Mouse (Mus musculus): ENCODE data around the gene Tspan9. TPM values are rescaled to one million over a fixed set of nuclear protein-coding genes. Genes with fewer than 3 reads are reported as not detected.

The Tspan9 gene
- polyA plus RNA-seq, 1 experiment from 2014 or later: 114 TPM

DNA sequence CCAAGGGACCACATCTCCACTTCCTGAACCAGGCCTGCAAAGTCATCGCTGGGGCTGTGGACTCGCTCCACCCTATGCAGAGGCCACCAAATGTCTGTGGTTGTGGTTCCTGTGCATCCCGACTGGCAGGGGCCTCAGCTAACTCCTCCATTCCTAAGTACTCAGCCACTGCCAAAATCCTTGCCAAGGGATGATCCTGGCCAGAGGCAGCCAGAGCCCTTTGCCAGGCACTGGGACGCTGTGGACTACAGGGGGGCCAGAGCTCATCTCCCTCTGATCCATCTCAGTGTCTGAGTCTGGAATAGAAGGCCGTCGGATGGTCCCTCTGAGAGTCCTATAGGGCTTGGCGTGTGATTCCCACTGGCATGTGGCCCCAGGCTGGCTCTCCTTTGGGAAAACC is 193.5 kb downstream of the Tspan9 start:
- no peak for ATAC-seq (ENCODE audit: insufficient number of reproducible peaks, insufficient read depth, low FRiP score, low TSS enrichment, low read depth)

DNA sequence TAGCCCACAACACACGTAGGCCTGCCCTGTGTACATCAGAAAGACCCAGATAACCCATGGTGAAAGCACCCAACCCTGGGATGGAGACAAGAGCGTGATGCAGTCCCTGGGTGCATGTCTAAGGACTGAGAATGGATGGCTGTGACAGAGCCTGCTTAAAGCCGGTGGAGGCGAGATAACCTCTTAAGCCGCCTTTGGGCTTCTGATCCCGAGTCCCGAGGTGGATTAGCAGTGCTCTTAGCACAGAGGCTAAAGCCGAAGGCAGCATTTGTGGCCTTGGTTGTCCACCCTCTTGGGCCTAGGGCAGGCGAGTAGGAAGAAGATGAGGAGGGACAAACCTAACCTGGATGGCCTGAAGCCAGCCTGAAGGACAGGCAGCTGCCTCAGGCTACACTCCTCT is 194.7 kb downstream of the Tspan9 start:
- Histone ChIP-seq H3K9ac (replicated peaks) (no peak overlapping the region), H3K27me3 (no peaks in the 10 kb centered on the region), H3K4me1 (replicated peaks) (no peaks in the 10 kb centered on the region), H3K9me3 (no peaks in the 10 kb centered on the region), H3K27ac (no peak overlapping the region), H3K4me2 (no peak overlapping the region), H3K36me3 (peaks cover 9% of the 10 kb centered on the region; the same call in 1 of the 2 replicates), H3K4me3 (replicated peaks) (no peak overlapping the region)
- WGBS: 86% methylated on average over 9 of the region's 9 CpGs
- ATAC-seq (ENCODE audit: insufficient number of reproducible peaks, insufficient read depth, low FRiP score, low TSS enrichment, low read depth): no peak

More for the DNA sequence above, 193.5 kb downstream of the Tspan9 start:
- Histone ChIP-seq H3K4me1 (replicated peaks) (no peaks in the 10 kb centered on the region), H3K4me3 (replicated peaks) (no peak overlapping the region), H3K4me2 (no peak overlapping the region), H3K36me3 (no peaks in the 10 kb centered on the region), H3K9me3 (no peaks in the 10 kb centered on the region), H3K27me3 (no peaks in the 10 kb centered on the region), H3K27ac (no peak overlapping the region), H3K9ac (replicated peaks) (no peak overlapping the region)
- 87% methylated on average over 7 of the region's 7 CpGs for WGBS

DNA sequence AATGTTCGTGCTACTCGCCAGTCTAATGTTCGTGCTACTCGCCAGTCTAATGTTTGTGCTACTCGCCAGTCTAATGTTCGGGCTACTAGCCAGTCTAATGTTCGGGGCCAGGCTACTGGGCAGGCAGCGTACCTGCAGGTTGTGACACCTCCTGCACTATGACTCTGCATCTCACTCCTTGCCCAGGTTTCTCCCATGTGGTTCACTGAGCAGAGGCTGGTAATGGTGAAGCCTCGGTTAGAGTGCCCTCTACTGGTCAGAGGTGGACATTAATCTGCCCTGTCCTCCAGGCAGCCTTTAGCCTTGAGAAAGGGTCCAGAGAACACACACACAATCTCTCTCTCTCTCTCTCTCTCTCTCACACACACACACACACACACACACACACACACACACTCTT is 197.7 kb downstream of the Tspan9 start:
- Histone ChIP-seq H3K4me2 (no peak overlapping the region), H3K27ac (no peak overlapping the region), H3K36me3 (peaks cover 28% of the 10 kb centered on the region), H3K4me1 (replicated peaks) (no peaks in the 10 kb centered on the region), H3K27me3 (no peaks in the 10 kb centered on the region), H3K9ac (replicated peaks) (no peak overlapping the region), H3K4me3 (replicated peaks) (no peak overlapping the region), H3K9me3 (no peaks in the 10 kb centered on the region)
- WGBS: 57% methylated on average over 9 of the region's 9 CpGs
- no peak for ATAC-seq (ENCODE audit: insufficient number of reproducible peaks, insufficient read depth, low FRiP score, low TSS enrichment, low read depth)

DNA sequence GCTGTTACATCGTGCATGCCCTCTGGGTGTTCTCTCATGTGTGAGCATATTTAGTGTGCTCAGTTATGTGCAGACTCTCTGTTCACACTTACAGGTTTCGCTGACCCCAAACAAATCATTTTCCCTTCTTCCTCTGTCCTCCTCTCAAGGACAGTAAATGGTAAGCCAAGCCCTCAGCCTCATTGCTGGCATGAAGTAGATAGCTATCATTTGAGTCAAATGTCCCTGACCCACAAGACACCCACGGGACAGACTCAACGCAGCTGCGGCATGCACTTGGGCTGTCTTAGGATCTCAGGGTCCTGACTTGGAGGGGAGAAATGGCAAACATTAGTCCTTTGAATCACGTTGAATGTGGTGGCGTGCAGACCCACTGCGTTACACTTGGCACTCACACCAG is 201.0 kb downstream of the Tspan9 start:
- WGBS: 89% methylated on average over 8 of the region's 8 CpGs
- Histone ChIP-seq H3K9ac (replicated peaks) (no peak overlapping the region), H3K36me3 (peaks cover 40% of the 10 kb centered on the region), H3K27ac (no peak overlapping the region), H3K9me3 (no peaks in the 10 kb centered on the region), H3K4me1 (replicated peaks) (no peaks in the 10 kb centered on the region), H3K4me2 (no peak overlapping the region), H3K27me3 (no peaks in the 10 kb centered on the region), H3K4me3 (replicated peaks) (no peak overlapping the region)
- no peak for ATAC-seq (ENCODE audit: insufficient number of reproducible peaks, insufficient read depth, low FRiP score, low TSS enrichment, low read depth)

DNA sequence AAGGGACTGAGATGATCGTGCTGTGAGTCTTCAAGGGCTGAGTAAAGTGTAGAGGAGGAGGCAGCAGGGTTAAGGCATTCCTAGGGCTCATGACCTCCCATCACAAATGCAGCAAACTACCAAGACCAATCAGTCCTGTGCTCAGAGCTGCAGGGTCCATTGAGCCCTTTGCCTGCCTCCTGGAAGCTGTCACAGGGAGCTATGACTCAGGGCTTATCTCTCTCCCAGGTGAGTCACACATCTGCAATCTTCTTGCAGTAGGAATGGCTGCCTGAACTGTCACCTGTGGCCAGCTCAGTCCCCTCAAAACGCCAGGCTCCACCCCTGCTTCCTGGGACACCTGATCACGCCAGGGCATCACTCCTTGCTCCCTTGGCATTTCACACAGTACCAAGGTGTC is 208.3 kb downstream of the Tspan9 start:
- peaks cover 37% of the 10 kb centered on the region for H3K36me3 ChIP-seq
- H3K4me2 ChIP-seq: no peak overlapping the region
- no peak for ATAC-seq (ENCODE audit: insufficient number of reproducible peaks, insufficient read depth, low FRiP score, low TSS enrichment, low read depth)

DNA sequence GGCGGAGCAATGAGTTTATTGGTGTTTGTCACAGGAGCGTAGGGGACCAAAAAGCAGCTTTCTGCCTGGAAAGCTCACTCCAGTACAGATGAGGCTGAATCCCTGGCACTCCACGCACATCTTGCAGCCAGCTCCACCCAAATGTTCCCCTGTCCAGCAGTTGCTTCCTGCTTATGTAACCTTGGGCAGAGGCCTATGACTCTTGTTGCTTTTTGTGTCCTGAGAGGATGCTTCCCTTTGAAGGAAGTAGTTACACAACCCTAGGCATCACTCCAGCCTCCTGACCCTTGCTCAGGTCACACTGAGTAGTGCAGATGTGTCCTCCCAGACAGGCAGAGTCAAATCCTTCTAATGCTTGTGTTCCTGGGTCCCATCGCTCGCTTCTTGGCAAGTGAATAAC is 209.6 kb downstream of the Tspan9 start:
- no peaks in the 10 kb centered on the region for H3K27me3 ChIP-seq
- no peak overlapping the region for H3K9ac ChIP-seq (replicated peaks)
- H3K9me3 ChIP-seq: no peaks in the 10 kb centered on the region
- H3K4me1 ChIP-seq (replicated peaks): peaks cover 23% of the 10 kb centered on the region
- no peak overlapping the region for H3K4me3 ChIP-seq (replicated peaks)
- peaks cover 29% of the 10 kb centered on the region; the same call in 1 of the 2 replicates for H3K36me3 ChIP-seq
- peak overlapping the region; percentile 20; the same call in 1 of the 2 replicates for H3K27ac ChIP-seq
- ATAC-seq (ENCODE audit: insufficient number of reproducible peaks, insufficient read depth, low FRiP score, low TSS enrichment, low read depth): no peak
- WGBS: 90% methylated on average over 5 of the region's 5 CpGs
- no peak overlapping the region for H3K4me2 ChIP-seq

More for the DNA sequence above, 208.3 kb downstream of the Tspan9 start:
- Histone ChIP-seq H3K9me3 (no peaks in the 10 kb centered on the region), H3K27ac (no peak overlapping the region), H3K9ac (replicated peaks) (no peak overlapping the region), H3K27me3 (no peaks in the 10 kb centered on the region), H3K4me3 (replicated peaks) (no peak overlapping the region), H3K4me1 (replicated peaks) (peaks cover 23% of the 10 kb centered on the region)
- WGBS: 74% methylated on average over 3 of the region's 3 CpGs

DNA sequence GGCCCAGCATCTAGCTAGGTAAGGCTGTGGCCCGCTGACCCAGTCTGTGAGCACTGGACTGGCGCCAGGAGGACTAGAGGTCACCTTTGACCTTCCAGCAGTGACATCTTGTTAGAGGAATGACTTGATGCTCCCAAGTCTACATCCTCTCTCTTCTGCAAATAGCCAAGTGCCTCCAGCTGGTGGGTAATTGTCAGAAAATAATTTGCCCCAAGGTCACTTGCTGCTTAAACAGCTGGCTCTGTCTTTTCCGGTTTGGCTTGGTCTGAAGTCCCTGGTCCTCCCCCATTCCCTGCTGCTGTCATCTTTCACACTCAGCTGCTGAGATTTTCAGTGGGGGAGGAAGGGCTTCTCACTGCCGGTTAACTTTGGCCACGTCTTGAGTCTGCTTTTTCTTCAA is 210.7 kb downstream of the Tspan9 start:
- Histone ChIP-seq H3K27me3 (no peaks in the 10 kb centered on the region), H3K9me3 (no peaks in the 10 kb centered on the region), H3K9ac (replicated peaks) (no peak overlapping the region), H3K4me1 (replicated peaks) (peaks cover 26% of the 10 kb centered on the region), H3K36me3 (peaks cover 29% of the 10 kb centered on the region; the same call in 1 of the 2 replicates), H3K4me3 (replicated peaks) (no peak overlapping the region), H3K27ac (0 out of 2 replicates have a peak overlapping the region, but pooled peaks have one; percentile 23), H3K4me2 (no peak overlapping the region)
- ATAC-seq (ENCODE audit: insufficient number of reproducible peaks, insufficient read depth, low FRiP score, low TSS enrichment, low read depth): no peak
- WGBS: 32% methylated on average over 5 of the region's 5 CpGs

DNA sequence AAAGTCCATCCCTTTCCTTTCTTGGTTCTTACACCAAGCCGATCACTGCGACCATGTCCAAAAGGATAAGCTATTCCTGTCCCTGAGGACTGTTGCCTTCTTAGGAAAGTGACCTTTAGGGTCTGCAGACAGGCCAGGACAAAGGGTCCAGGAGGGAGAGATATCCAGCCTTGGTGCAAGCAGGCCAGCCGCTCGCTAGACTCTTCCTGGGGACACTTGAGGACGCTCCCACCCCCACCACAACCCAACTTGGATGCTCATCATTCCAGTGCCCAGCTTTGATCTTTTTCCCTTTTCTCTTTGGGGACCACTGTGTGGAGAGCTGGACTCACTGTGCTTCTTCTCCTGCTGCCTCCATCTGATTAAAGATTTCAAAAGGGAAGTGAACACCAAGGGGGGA is 214.7 kb downstream of the Tspan9 start:
- ATAC-seq (ENCODE audit: insufficient number of reproducible peaks, insufficient read depth, low FRiP score, low TSS enrichment, low read depth): no peak

DNA sequence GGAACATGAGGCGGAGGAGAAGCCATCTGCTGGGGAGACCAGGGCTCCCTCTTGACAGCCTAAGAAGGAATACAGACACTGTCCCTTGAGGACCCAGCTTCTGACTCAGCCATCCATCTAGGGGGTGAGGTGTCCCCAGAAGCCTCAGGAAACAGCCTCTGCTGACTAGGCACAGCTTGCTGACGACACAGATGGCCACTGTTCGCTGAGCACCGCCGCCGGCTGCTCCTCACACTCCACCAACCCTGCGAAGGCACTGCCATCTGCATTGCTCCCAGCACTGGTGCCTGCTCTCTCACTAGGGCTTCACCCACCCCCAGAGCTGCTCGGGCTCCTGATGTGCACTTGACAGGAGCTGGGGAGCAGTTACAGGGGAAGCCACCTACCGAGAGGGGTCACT is 217.5 kb downstream of the Tspan9 start:
- Histone ChIP-seq H3K27ac (no peak overlapping the region), H3K4me1 (replicated peaks) (peaks cover 17% of the 10 kb centered on the region), H3K4me2 (no peak overlapping the region), H3K36me3 (peaks cover 12% of the 10 kb centered on the region; the same call in 1 of the 2 replicates), H3K9me3 (no peaks in the 10 kb centered on the region), H3K4me3 (replicated peaks) (no peak overlapping the region), H3K27me3 (peaks cover 7% of the 10 kb centered on the region), H3K9ac (replicated peaks) (no peak overlapping the region)
- ATAC-seq (ENCODE audit: insufficient number of reproducible peaks, insufficient read depth, low FRiP score, low TSS enrichment, low read depth): no peak
- WGBS: 64% methylated on average over 9 of the region's 9 CpGs

More for the DNA sequence above, 214.7 kb downstream of the Tspan9 start:
- Histone ChIP-seq H3K36me3 (peaks cover 18% of the 10 kb centered on the region; the same call in 1 of the 2 replicates), H3K27me3 (no peaks in the 10 kb centered on the region; the same call in 1 of the 2 replicates), H3K4me1 (replicated peaks) (peaks cover 36% of the 10 kb centered on the region), H3K9ac (replicated peaks) (no peak overlapping the region), H3K4me3 (replicated peaks) (no peak overlapping the region), H3K9me3 (no peaks in the 10 kb centered on the region), H3K27ac (no peak overlapping the region), H3K4me2 (no peak overlapping the region)
- 84% methylated on average over 5 of the region's 5 CpGs for WGBS

DNA sequence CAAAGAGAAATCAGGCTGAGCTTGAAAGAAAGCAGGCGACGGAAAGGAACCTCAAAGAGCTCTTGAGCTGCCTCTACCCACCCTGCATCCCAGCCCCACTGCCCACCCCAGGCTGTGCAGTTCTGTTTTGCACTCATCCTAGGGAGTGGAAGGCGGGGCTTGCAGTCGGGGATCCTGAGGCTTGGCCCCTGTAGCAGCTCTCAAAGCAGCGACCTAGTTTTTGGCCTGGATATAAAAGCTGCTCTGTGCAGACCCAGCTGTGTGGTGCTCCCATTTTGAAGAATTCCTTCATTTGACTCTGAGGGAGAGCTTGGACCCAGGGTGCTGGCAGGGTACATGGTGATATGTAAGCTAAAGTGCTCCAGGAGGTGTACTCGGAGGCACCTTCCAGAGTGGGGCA is 218.6 kb downstream of the Tspan9 start:
- H3K4me3 ChIP-seq (replicated peaks): no peak overlapping the region
- H3K4me2 ChIP-seq: no peak overlapping the region
- 69% methylated on average over 6 of the region's 6 CpGs for WGBS
- 0 out of 2 replicates have a peak, but pooled peaks cover 3% of the 10 kb centered on the region for H3K36me3 ChIP-seq
- no peak for ATAC-seq (ENCODE audit: insufficient number of reproducible peaks, insufficient read depth, low FRiP score, low TSS enrichment, low read depth)
- no peak overlapping the region for H3K27ac ChIP-seq
- H3K4me1 ChIP-seq (replicated peaks): peaks cover 17% of the 10 kb centered on the region
- no peaks in the 10 kb centered on the region for H3K9me3 ChIP-seq
- H3K27me3 ChIP-seq: peaks cover 7% of the 10 kb centered on the region
- no peak overlapping the region for H3K9ac ChIP-seq (replicated peaks)

DNA sequence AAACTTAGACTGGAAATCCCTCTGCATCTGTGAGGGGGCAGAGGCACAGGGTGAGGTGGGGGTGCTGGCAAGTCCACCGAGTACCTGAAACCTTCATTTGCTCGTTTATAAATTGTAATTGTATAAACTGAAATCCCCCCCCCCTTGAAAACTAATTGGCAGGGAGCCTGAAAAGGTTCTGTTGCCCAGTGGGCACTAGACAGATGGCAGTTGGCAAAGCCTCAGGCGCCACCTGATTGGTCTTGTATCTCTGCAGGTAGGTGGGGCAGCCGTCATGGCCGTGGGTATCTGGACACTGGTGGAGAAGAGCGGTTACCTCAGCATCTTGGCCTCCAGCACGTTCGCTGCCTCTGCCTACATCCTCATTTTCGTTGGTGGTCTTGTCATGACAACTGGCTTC is 220.1 kb downstream of the Tspan9 start:
- Histone ChIP-seq H3K27me3 (peaks cover 7% of the 10 kb centered on the region), H3K36me3 (peaks cover 9% of the 10 kb centered on the region; the same call in 1 of the 2 replicates), H3K4me1 (replicated peaks) (peaks cover 17% of the 10 kb centered on the region), H3K9ac (replicated peaks) (no peak overlapping the region), H3K4me3 (replicated peaks) (no peak overlapping the region), H3K4me2 (no peak overlapping the region), H3K9me3 (no peaks in the 10 kb centered on the region), H3K27ac (no peak overlapping the region)
- WGBS: 88% methylated on average over 9 of the region's 9 CpGs
- no peak for ATAC-seq (ENCODE audit: insufficient number of reproducible peaks, insufficient read depth, low FRiP score, low TSS enrichment, low read depth)

DNA sequence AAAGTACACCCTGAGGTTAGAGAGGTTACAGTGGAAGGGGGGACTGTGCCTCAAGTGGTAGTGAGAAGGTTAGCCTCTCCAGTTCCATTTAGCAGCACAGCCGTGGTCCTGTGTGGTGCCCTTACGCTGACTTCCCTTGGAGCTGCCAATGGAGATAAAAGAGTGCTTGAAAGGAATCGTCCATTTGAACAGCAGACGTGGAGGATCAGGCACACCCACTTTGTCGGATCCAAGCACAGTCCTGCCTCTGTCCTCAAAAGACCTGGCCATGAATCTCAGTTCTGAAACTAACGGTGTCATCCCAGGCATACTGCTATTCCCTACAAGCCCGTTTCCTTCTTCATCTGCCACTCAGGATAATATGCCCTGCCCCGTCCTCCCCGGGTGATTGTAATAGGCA is 221.4 kb downstream of the Tspan9 start:
- 71% methylated on average over 9 of the region's 9 CpGs for WGBS
- no peak for ATAC-seq (ENCODE audit: insufficient number of reproducible peaks, insufficient read depth, low FRiP score, low TSS enrichment, low read depth)
- H3K27me3 ChIP-seq: peaks cover 7% of the 10 kb centered on the region
- no peaks in the 10 kb centered on the region for H3K9me3 ChIP-seq
- peaks cover 7% of the 10 kb centered on the region for H3K4me1 ChIP-seq (replicated peaks)
- no peak overlapping the region for H3K4me3 ChIP-seq (replicated peaks)
- no peak overlapping the region for H3K4me2 ChIP-seq
- H3K36me3 ChIP-seq: peaks cover 9% of the 10 kb centered on the region; the same call in 1 of the 2 replicates
- no peak overlapping the region for H3K9ac ChIP-seq (replicated peaks)
- no peak overlapping the region for H3K27ac ChIP-seq

Data from limb, embryonic 12.5 days (tissue).